Mouse (Mus musculus) CH12.LX (cell line): ENCODE results near the gene Traf1.
A peak's percentile ranks its signal among the peaks of the same experiment; 100 is the strongest.

ENCODE experiments used
- CTCF ChIP-seq, 2 experiments: IDR thresholded peaks in 1 of 2; conservative IDR thresholded peaks in 1 of 2; 2 replicates each; pipeline ENCODE4 v1.5.1; 2011 to 2012; ENCODE audit warnings: low read depth in 2 of 2, low read length in 2 of 2, improper control_type of control experiment in 1 of 2, inconsistent platforms in 1 of 2, mild to moderate bottlenecking in 1 of 2, moderate library complexity in 1 of 2
- ELF1 ChIP-seq: IDR thresholded peaks from 2 replicates; pipeline ENCODE4 v1.6.1; 2014; ENCODE audit warnings: low read depth, mild to moderate bottlenecking, inconsistent platforms, low read length, improper control_type of control experiment
- POLR2A ChIP-seq: IDR thresholded peaks from 2 replicates; pipeline ENCODE4 v1.6.1; 2011; ENCODE audit warnings: low read depth, mild to moderate bottlenecking, improper control_type of control experiment, low read length

GRCm38 (mm10) chr2:34940246-34940645 lies 21.3 kb downstream of the Traf1 start:
- TF ChIP-seq ELF1 (no peak), POLR2A (peak; percentile 29; the same call in 1 of the 2 replicates), CTCF (conservative IDR thresholded peaks at IDR 0.05 in 1 of 2, IDR thresholded peaks at IDR 0.05 in 1 of 2; ENCODE audit: low read depth in 2 of 2, low read length in 2 of 2) (no peak)
